Mouse (Mus musculus) forebrain, embryonic 10.5 days (tissue): ENCODE results near the gene Fam81a. TPM values are rescaled to one million over a fixed set of nuclear protein-coding genes. Genes with fewer than 3 reads are reported as not detected.
A peak's percentile ranks its signal among the peaks of the same experiment; 100 is the strongest.

Source experiments
- DNase-seq: peaks from one replicate; pipeline ENCODE4 v3.0.0-alpha.2; 2017; ENCODE audit warnings: low spot score; ENCODE audit errors: extremely low spot score
- H3K27ac ChIP-seq: fragments of 300-500 bp; sonication (generic); 2 replicates; pipeline ENCODE4 v1.5.1; 2016; ENCODE audit warnings: mild to moderate bottlenecking
- H3K27me3 ChIP-seq: fragments of 300-500 bp; sonication (generic); 2 replicates; pipeline ENCODE4 v1.6.1; 2016; ENCODE audit warnings: mild to moderate bottlenecking; ENCODE audit not compliant: poor library complexity, severe bottlenecking
- H3K36me3 ChIP-seq: fragments of 300-500 bp; sonication (generic); replicated peaks from 2 replicates; pipeline ENCODE4 v1.6.1; 2016; ENCODE audit warnings: mild to moderate bottlenecking, moderate library complexity
- H3K4me1 ChIP-seq: fragments of 300-500 bp; sonication (generic); 2 replicates; pipeline ENCODE4 v1.6.1; 2016
- H3K4me3 ChIP-seq: fragments of 300-500 bp; sonication (generic); 2 replicates; pipeline ENCODE4 v1.5.1; 2016; ENCODE audit warnings: mild to moderate bottlenecking, moderate library complexity
- H3K9me3 ChIP-seq: fragments of 300-500 bp; sonication (generic); 2 replicates; pipeline ENCODE4 v1.6.1; 2016; ENCODE audit warnings: mild to moderate bottlenecking, moderate library complexity
- WGBS: fragments of 180-500 bp; shearing (Covaris S2); methylation state at CpG from one replicate; pipeline ENCODE4 v1.1.7; 2016; 5-methylcytosine and 5-hydroxymethylcytosine counted together
- polyA plus RNA-seq: library from polyadenylated mRNA; unstranded; fragments of >200 nt; fragmentation: Nextera tagmentation; extraction: Ambion mirVana; gene quantifications from 2 replicates; pipeline ENCODE4 v1.2.1, GENCODE M21; 2016

Gene Fam81a
- polyA plus RNA-seq, 1 experiment from 2014 or later = 3.5 TPM

DNA sequence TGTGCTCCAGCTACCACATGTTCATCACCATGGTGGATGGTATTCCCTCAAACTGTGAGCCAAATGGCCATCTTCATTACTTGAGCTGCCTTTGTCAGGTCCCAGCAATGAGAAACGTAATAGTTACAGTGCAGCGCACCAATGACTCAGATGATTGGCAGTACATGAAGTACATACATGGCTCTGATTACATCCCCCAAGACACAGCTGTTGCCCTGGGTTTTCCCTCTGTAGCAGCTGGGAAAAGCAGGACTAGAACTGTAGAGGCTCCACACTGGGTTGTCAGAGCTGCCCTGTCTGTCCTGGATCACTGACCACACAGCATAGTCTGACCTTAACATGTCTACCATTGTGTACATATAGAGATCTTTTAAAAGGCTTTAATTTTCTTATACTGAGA is 44.8 kb downstream of the Fam81a start:
- H3K36me3 ChIP-seq = no peaks in the 10 kb centered on the region
- H3K4me3 ChIP-seq = no peak overlapping the region
- H3K9me3 ChIP-seq = no peaks in the 10 kb centered on the region; the same call in 1 of the 2 replicates
- H3K27ac ChIP-seq = no peak overlapping the region
- no peaks in the 10 kb centered on the region for H3K4me1 ChIP-seq
- WGBS = 95% methylated on average over 2 of the region's 2 CpGs
- H3K27me3 ChIP-seq = no peaks in the 10 kb centered on the region
- DNase-seq = no peak

DNA sequence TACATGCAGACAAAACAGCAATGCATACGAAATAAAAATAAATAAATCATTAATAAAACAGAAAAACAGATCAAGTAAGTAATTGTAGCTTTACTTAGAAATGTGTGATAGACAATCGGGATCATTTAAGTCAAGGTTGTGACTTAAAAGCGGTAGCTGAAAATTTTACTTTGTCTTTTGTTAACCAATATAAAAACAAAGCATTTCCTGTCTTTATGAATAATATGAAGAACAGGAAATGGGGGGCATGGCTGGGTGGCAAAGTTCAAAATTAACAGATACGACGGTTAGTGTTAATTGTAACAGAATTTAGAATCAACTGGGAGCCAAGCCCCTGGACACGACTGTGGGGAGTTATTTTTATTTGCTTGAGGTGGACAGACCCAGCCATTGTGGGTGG is 47.3 kb downstream of the Fam81a start:
- 84% methylated on average over 6 of the region's 6 CpGs for whole genome bisulfite sequencing

DNA sequence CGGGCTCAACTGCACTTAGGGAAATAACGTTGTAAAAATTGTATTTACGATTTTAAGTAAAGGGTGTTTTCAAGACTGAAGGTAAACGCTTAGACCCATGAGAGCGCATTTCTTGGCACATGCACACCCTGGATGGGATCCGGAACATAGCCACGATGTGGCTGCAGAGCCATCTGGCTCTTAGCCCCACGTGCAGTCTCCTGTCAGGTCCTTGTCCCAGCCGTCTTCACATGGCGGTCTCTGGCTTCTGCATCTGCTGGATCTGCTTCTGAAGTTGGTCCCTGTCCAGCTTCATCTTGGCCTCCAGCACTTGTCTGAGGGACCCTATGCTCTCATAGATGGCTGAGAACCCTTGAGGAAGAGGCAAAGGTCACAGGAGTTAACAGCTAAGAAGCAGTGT is 51.8 kb downstream of the Fam81a start:
- 93% methylated on average over 10 of the region's 10 CpGs for WGBS
- Histone ChIP-seq H3K36me3 (no peaks in the 10 kb centered on the region), H3K27me3 (no peaks in the 10 kb centered on the region), H3K9me3 (no peaks in the 10 kb centered on the region), H3K4me1 (no peaks in the 10 kb centered on the region), H3K27ac (no peak overlapping the region), H3K4me3 (no peak overlapping the region)
- no peak for DNase-seq

More for the DNA sequence above, 47.3 kb downstream of the Fam81a start:
- H3K4me3 ChIP-seq = no peak overlapping the region
- H3K4me1 ChIP-seq = no peaks in the 10 kb centered on the region
- no peaks in the 10 kb centered on the region for H3K27me3 ChIP-seq
- H3K27ac ChIP-seq = no peak overlapping the region
- no peak for DNase-seq
- H3K9me3 ChIP-seq = no peaks in the 10 kb centered on the region; the same call in 1 of the 2 replicates
- no peaks in the 10 kb centered on the region for H3K36me3 ChIP-seq

DNA sequence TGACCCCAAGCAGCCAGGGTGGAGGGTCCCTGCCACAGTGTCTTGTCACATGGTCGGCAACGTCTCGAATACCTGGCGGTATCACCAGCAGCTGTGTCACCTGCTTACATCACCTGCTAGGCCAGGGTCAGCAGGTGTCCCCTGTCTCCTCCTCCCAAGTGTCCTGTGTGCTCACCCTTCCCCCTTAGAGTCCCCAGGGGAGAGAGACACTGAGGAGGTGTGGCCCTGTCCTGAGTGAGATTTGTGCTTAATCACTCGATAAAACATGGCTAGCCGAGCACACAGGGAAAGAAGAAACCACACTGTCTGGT is 53.6 kb downstream of the Fam81a start:
- Histone ChIP-seq H3K27ac (no peak overlapping the region), H3K9me3 (no peaks in the 10 kb centered on the region; the same call in 1 of the 2 replicates), H3K4me3 (no peak overlapping the region), H3K27me3 (no peaks in the 10 kb centered on the region), H3K36me3 (no peaks in the 10 kb centered on the region), H3K4me1 (no peaks in the 10 kb centered on the region)
- DNase-seq = no peak
- 74% methylated on average over 6 of the region's 6 CpGs for WGBS

DNA sequence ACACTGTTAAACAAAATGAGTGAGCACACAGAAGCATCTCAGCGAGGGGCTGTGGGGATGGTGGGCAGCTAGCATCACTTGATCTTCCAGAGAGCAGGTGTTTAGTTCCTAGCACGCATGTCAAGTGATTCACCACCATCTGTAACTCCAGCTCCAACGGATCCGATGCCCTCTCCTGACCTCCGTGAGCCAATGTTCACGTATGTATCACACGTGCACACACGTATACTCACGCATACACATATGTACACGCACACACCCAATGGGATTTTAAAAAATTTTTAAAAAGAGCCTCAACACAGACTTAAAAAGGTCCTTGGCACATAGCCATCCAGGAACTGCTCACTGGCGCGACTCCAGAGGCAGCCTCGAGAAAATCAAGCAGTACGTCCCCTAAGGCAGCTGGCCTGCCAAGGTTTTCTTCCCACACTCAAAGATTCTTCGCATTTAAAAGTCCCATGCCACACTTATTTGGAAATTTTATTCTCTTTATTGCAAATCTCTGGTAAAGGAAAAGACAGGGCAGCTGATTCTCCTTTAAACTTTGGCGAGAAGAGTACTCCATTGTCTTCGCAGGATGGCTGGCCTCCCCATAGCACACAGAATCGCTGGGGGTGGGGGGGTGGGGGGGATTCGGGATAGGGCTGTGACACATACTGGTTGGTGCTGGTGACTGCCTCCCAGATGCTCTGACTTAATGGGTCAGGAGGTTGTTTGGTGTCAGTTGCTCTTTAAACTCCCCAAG is 54.1 kb downstream of the Fam81a start:
- Histone ChIP-seq H3K27me3 (no peaks in the 10 kb centered on the region), H3K9me3 (no peaks in the 10 kb centered on the region; the same call in 1 of the 2 replicates), H3K4me3 (no peak overlapping the region), H3K27ac (no peak overlapping the region), H3K36me3 (no peaks in the 10 kb centered on the region), H3K4me1 (no peaks in the 10 kb centered on the region)
- DNase-seq = no peak
- WGBS = 85% methylated on average over 19 of the region's 19 CpGs

DNA sequence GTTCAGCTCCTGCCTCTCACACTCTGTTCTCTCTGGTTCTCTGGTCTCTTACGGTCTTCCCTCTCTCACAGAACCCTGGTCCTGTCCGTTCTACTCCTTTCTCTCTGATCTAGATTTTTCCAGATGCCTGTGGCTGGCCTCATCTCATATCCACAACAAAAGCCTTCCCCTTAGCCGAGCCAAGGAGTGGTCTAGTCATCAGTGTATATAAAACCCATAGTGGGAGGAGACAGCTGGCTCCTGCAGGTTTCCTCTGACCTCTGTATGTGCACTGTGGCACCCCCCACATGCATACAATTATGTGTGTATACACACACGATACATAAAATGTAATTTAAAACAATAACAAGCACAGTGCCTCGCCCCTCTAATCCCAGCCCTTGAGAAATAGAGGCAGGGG is 55.0 kb downstream of the Fam81a start:
- no peak for DNase-seq

DNA sequence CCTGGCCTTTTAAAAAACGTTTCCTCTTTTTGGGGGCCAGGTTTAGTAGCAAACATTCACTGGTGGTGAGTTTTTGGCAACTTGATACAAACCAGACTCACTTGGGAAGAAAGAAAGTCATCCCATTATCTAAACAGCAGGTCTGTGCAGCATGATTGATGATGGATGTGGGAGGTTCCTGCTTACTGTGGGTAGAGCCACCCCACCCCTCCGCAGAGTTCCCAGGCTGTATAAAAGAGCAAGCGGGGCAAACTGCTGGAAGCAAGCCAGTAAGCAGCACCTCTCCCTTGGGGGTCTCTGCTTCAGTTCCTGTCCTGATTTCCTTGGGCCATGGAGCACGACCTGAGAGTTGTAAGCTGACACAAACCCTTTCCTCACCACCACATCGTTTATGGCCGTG is 56.3 kb downstream of the Fam81a start:
- DNase-seq = no peak
- H3K9me3 ChIP-seq = no peaks in the 10 kb centered on the region; the same call in 1 of the 2 replicates

More for the DNA sequence above, 55.0 kb downstream of the Fam81a start:
- no peaks in the 10 kb centered on the region; the same call in 1 of the 2 replicates for H3K9me3 ChIP-seq
- 80% methylated on average over 5 of the region's 5 CpGs for WGBS
- no peaks in the 10 kb centered on the region for H3K4me1 ChIP-seq
- H3K4me3 ChIP-seq = no peak overlapping the region
- no peaks in the 10 kb centered on the region for H3K27me3 ChIP-seq
- no peak overlapping the region for H3K27ac ChIP-seq
- no peaks in the 10 kb centered on the region for H3K36me3 ChIP-seq

DNA sequence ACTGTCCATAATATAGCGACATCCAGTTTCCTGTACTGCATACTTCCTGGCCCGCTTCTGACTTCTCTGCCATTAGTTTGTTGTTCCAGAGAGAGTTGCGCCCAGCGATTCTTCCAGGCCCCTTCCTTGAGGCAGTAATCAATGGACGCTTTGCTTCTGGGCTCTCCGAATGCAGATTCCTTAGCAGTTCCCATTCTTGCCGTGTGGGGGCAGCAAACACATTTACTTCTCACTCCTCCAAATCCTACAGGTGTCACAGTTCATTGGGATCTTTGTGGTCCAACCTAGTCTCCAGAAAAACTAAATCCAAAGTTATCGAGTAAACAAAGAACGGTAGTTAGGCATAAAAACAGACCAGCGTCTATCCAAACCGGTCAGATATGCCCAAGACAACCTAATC is 58.3 kb downstream of the Fam81a start:
- Histone ChIP-seq H3K27me3 (no peaks in the 10 kb centered on the region), H3K36me3 (no peaks in the 10 kb centered on the region), H3K9me3 (no peaks in the 10 kb centered on the region; the same call in 1 of the 2 replicates), H3K4me3 (no peak overlapping the region), H3K4me1 (no peaks in the 10 kb centered on the region), H3K27ac (no peak overlapping the region)
- DNase-seq = peak; percentile 38
- WGBS = 54% methylated on average over 11 of the region's 11 CpGs

More for the DNA sequence above, 56.3 kb downstream of the Fam81a start:
- Histone ChIP-seq H3K4me1 (no peaks in the 10 kb centered on the region), H3K27ac (no peak overlapping the region), H3K36me3 (no peaks in the 10 kb centered on the region), H3K27me3 (no peaks in the 10 kb centered on the region), H3K4me3 (no peak overlapping the region)
- WGBS = 79% methylated on average over 6 of the region's 6 CpGs

DNA sequence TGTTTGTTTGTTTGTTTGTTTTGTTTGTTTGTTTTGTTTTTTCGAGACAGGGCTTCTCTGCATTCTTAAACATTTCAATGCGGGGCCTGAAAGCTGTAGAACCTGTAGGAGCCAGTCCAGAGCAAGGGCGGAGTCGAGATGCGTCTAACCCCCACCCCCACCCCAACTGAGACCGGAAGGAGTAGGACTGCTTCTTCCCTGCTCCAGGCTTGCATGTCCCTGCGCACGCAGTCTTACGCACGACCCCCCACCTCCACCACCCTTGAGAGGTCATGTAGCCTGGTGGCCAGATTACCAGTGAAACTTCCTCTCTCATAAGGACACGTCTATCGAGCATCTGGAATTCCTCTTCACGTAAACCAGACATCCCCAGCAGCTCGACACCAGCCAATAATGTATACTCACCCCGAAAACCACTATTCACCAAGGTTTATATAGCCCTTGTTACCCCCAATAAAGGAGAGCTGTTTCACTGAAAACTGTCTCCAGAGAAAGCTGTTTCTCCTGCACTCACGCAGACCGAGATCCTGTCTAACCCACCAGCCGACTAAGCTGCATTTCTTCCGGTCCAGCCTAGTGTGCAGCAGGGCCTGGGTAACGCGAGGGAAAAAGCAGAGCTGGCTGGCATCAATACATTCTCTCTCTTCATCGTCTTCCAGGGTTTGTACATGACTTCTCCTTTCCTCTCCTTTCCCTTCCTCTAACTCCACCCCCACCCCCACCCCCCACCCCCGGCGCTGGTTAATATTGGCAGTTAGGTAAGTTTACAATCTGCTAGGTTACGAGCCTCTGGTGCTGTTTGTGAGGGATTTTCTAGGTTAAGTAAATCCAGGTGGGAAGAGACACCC is 59.8 kb downstream of the Fam81a start:
- no peak overlapping the region for H3K27ac ChIP-seq
- 80% methylated on average over 25 of the region's 25 CpGs for WGBS
- H3K4me3 ChIP-seq = no peak overlapping the region
- no peaks in the 10 kb centered on the region; the same call in 1 of the 2 replicates for H3K9me3 ChIP-seq
- H3K36me3 ChIP-seq = no peaks in the 10 kb centered on the region
- DNase-seq = no peak
- no peaks in the 10 kb centered on the region for H3K4me1 ChIP-seq
- H3K27me3 ChIP-seq = no peaks in the 10 kb centered on the region

DNA sequence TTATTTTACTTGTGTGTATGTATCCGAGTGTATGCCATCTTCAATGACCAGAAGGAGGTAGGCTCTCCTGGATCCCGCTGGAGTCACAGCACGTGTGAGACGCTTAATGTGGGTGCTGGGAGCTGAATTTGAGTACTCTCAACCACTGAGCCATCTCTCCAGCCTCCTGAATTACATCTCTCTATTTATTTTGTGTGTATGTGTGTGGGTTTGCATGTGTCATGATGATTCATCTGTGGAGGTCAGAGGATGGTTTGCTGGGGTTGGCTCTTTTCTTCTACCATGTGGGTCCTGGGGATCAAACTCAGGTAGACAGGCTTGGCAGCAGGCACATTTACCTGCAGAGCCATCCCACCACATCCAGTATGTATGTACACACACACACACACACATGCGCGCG is 60.6 kb downstream of the Fam81a start:
- 93% methylated on average over 7 of the region's 7 CpGs for WGBS
- H3K36me3 ChIP-seq = no peaks in the 10 kb centered on the region
- DNase-seq = no peak
- H3K4me1 ChIP-seq = no peaks in the 10 kb centered on the region
- no peak overlapping the region for H3K4me3 ChIP-seq
- H3K27ac ChIP-seq = no peak overlapping the region
- H3K27me3 ChIP-seq = no peaks in the 10 kb centered on the region
- no peaks in the 10 kb centered on the region; the same call in 1 of the 2 replicates for H3K9me3 ChIP-seq

DNA sequence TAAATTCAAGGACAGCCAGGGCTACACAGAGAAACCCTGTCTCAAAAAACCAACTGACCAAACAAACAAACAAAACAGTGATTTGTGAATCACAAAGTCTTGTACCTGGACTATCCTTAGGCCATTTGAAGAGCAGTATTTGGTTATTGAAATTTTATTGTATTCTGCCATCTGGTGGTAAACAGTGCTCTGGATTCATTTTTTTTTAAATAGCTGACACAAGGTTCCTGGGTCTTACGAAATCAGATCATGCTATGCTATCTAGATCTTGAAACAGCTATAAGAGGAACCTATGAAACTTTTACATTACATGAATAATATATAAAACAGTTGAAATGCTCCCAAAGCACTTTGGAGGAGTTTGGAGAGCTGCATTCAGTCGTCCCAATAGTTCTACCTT is 61.4 kb downstream of the Fam81a start:
- H3K27me3 ChIP-seq = no peaks in the 10 kb centered on the region
- no peaks in the 10 kb centered on the region for H3K4me1 ChIP-seq
- H3K36me3 ChIP-seq = no peaks in the 10 kb centered on the region
- H3K4me3 ChIP-seq = no peak overlapping the region
- WGBS = 79% methylated on average over 2 of the region's 2 CpGs
- no peaks in the 10 kb centered on the region; the same call in 1 of the 2 replicates for H3K9me3 ChIP-seq
- H3K27ac ChIP-seq = no peak overlapping the region
- DNase-seq = no peak

DNA sequence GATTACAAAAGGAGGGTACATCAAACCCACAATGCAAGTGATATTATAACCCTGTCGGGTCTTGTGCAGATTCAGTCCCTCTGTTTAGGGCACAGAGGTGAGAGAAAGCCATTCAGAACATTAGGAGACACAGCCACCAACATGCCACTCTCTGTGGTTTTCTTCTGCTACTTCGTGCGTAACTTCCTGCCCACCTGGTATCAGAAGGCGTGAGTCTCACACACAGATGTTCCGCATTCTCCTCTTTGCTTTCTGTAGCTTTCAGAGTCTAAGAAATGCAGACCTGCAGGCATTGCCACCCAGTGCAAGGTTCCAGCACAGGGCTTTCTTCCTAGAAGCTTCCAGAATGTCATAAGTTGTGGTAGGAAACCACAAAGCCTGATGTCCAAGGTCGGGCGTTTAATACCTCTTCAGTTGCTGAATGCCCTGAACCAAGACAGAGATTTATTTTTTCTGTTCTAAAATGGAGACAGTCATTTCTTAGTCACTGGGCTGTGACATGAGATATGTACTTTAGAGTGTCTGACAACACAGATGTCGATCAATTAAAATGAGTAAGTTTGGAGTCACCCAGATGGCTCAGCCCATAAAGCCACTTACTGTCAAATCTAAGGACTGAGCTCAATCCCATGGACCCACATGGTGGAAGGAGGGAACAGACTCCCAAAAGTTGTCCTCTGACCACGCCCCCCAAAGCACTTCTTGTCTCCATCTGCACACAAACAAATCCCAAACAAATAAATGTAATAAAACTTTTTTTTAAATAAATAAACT is 62.1 kb downstream of the Fam81a start:
- Histone ChIP-seq H3K36me3 (no peaks in the 10 kb centered on the region), H3K4me1 (no peaks in the 10 kb centered on the region), H3K9me3 (no peaks in the 10 kb centered on the region; the same call in 1 of the 2 replicates), H3K4me3 (no peak overlapping the region), H3K27me3 (no peaks in the 10 kb centered on the region), H3K27ac (no peak overlapping the region)
- 91% methylated on average over 9 of the region's 9 CpGs for WGBS
- DNase-seq = no peak
